Mouse (Mus musculus) frontal cortex, postnatal 25 days (tissue): ENCODE data around the gene Il1r1.

Experiments used
- DNase-seq, 2 experiments: peaks; one replicate each; pipeline ENCODE4 v3.0.0; 2022; ENCODE audit warnings: low spot score in 2 of 2

The Il1r1 gene

DNA sequence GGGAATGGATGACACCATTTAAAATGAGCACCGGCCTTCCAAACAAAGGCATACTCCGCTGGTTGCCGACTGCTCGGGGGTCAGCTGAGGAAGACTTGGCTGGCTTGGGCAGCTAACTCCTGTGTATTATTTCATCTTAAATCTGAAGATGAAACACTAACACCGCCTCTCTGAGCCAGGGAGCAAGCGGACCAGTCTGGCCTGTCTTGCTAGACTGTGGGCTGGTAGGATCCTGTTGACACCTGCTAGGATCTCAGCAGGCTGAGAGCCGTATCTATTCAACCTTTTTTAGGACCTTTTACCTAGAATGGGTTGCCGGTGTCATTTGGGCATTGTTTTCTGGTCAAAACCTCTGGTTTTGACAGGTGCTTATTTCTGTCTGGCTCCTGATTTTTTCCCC, 92.8 kb downstream of the Il1r1 start:
- DNase-seq = no peak

DNA sequence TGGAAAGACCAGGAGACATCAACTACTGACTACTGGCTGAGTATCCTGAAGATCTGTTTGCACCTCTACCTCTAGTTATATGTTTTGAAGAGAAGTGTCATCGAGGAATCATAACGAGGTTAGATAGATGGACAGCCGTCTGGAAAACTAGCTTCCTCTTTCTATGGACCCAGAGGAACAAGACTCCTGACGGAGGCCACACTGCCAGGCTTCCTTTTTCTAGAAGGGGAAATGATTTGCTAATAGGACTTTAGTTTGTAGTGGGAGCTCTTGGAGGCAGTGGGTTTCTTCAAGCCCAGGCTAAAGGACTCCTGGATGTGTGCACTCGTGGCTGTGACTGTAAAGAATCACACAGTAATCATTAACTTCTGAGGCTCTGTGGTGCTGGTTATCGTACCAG, 96.9 kb downstream of the Il1r1 start:
- DNase-seq = no peak

DNA sequence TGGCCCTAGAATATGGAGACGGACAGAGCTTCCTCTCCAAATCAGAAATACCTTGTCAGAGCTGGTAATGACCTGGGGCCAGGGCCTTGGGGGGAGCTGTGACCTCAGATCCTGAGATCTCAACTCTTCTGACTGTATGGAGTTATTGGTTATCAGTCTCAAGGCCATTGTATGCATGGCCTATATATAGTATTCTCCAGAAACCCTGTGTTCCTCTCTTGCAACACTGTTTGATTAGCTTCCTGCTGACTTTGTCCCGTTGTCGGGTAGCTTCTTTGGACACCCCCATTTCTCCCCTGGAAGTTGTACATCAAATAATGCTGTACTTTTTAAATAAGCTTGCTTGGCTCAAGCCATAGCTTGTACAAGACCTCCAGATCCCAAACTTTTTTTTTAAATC, 97.7 kb downstream of the Il1r1 start:
- no peak for DNase-seq

DNA sequence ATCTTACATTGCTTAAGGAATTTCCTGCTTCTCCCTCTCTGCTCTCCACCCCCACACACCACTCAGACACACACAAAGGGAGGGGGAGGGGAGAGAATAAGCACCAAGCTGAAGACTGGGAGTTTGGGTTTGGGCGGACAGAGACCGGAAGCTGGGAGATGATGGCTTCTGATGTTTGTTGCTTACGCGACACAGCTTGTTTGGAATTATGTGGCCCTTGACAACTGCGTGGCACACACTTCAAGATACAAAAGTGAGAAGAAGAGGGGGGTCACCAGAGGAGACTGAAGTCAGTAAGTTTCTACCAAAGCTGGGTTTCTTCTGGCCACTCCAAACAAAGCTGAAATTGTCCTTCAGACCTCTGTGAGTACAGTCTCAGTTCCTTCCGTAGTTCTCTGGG, 99.6 kb downstream of the Il1r1 start, which contains the start of gene Il1rl2:
Gene Il1rl2, plus strand, starts transcription at position 154 of the 400 bp plus-strand sequence.
- DNase-seq = no peak

DNA sequence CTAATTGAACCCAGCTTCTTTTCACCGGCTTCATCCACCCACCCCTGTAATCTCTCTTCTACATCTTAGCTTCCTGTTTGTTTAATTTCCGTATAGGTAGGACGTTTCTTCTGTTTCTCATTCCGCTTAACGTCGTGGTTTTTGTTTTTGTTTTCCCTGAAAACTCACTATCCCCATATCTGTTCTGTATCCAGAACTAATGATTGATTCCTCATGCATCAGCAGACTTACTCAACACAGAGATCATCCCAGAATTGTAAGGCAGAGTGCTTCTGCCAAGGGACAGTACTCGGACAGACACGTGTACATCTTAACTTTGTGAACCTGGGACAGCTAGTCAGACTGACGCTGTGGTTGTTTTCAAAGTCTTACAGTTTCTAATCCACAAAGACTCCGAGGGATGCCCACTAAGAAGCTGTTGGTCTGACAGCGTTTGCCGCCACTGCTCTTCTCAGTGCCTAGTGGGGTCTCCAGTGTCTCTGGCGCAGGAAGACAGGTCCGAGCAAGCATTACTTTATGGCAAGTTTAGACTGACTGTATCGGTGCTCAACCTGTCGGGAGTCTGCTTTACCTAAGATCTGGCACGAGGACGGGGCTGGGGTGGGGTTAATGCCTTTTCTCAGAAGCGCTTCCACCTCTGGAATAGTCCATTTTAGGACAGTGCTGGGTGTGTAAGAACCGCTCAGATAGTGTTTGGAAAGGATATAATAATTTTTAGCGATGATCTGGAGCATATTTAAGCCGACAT, 100.2 kb downstream of the Il1r1 start:
- no peak for DNase-seq

DNA sequence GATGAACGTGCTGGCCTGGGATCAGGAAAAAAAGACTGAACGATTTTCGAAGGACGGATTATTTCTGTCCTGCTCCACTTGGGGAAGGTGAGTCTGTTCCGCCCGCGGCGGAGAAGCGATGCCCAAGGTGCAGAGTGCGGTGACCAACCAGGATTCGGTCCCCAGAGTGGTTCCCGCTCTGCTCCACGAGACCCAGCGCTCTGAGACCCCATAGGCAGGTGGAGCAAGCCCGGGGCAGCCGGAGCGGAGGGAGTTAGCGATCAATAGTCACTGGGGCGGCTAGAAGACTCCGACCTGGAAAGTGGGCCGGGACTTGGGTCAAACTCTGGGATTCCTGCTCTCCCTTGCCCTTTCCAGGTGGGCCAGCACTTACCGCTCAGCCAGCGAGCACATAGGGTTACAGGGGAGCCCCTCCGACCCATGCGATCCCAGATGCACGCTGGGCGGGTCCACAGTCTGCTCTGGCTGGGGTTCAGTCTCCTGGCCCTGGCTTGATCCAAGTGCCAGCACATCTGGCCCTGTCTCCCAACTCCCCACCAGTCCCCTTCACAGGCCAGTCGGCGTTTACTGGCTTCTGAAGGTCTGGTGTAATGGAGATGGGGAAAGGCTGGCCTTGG, 100.9 kb downstream of the Il1r1 start:
- no peak for DNase-seq

DNA sequence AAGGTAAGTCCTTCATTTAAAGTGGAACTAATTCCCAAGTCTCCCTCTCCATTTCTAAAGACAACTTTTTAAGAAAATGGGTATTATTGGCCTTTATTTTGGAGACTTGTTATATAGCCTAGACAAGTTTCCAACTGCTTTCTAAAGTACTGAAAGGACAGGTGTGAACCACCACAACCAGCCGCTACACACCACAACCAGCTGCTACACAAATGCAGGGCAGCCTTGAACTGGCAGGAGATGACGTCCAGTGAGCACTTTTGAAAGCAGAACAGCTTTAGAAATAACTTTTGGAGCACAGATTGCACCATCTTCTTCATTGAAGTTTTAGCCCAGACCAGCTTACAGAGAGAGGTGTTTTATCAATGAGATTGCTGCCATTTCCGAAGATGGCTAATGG, 102.7 kb downstream of the Il1r1 start:
- no peak for DNase-seq

DNA sequence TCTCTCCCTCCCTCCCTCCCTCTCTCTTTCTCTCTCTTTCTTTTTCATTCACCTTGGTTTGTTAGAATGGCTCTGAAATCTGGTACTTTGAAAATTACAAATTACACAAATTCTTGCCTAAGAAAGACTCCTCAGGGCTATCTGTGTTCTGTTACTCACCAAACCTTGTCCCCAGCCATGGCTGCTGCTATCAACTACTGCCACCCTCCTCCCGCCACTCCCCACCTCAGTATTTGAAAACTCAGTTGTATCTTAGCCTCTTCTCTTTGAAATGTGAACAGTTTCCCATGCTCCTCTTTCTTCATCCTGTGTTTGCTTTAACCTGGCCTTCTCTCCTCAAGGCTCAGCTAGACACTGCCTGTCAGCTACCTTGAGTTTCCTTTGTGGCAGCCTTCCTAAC, 104.6 kb downstream of the Il1r1 start:
- DNase-seq = no peak

DNA sequence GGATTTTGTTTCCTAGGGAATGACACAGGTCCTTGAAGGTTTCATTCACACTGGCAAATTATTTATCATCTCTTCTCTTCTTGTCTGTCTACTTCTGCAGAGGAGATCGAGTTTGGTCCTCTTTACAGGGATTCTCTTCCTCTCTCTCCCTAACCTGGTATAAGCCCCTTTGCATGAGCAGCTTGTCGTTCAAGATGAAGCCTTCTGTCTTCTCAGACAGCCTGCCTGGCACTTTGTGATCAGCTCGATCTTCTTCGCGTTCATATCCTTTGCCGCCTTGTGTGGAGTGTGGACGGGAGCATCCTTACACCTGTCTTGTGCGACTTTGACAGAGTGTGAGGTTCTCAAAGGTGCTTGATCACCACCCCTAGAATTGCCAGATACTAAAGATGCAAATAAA, 105.3 kb downstream of the Il1r1 start:
- no peak for DNase-seq

DNA sequence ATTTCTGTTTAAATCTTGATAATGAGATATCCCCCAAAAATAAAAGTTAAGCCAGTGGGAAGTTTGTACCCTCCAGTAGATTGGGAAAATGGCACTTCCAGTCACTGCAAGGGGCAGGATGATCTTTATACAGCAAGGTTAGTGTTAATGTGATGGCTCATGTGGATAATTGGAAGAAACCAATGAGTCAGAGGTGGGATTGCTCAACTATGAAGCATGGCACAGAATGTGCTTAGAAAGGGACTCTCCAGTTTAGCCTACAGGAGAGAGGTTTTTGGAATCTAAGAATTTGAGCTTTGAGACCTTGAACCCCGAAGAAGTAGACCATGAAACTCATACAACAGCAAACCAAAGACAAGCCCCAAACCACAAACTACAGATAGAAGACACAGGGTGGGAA, 114.5 kb downstream of the Il1r1 start:
- DNase-seq = no peak

DNA sequence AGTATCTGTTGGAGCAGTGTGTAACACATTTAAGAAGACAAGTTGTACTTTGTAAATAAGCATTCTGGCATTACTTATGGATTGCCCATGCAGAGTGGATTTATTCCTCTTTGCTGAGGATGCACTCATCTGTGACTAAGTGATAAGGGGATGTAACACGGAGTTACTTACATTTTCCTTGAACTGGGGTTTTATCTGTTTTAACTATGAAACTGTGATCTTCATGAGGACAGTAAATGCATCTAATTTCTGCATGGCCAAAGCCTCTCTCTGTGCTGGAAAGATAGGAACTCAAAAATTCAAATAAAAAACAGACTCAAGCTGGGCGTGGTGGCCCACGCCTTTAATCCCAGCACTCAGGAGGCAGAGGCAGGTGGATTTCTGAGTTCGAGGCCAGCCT, 115.2 kb downstream of the Il1r1 start:
- no peak for DNase-seq

DNA sequence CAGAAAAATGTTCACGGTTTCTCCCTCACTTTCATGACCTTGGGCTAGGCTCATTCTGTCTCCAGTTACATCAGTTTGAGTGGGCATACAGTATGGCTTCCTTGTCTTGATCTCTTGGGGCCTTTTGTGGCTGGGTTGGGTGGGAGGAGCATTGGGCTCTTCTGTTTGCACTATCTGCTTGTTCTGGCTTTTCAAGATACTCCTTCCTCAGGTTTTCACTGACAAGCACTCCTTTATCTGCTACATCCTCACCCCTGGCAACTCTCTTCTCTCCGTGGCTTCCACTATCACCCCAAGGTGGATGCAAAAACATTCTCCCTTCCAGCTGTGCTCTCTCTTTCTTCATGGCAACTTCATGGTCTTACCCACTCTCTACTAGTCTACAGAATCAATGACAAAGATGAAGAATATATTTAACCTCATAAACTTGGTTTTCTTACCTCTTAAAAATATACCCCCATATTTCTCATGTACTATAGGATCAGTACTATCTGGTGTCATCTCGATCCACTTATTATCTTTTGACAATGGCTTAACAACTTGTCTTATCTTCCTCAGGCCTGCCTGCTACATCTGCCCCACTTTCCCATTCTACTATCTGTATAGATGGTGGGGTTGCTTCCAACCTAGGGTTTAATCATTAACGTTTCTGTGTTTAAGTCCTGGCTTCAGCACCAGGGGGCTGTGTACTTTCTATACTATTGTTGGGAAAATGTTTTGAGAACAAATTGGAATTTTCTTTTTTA, 127.5 kb downstream of the Il1r1 start:
- DNase-seq = no peak

DNA sequence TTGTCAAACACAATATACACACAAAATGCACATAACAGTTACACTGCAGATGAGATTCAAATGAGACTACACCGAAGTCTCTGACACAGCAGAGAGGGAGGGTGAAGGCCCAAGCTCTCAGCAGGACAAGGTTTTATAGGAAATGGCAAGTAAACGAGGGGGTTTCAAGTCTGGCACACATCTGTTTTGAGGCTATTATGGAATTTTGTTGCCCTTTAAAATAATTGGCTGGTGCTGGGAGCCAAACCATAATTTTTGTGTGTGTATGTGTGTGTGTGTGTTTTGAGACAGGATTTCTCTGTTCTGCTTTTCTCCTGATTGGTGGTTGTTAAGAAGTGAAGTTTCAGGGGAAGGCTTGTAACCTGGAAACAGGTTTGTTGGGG, 128.0 kb downstream of the Il1r1 start:
- DNase-seq = no peak

DNA sequence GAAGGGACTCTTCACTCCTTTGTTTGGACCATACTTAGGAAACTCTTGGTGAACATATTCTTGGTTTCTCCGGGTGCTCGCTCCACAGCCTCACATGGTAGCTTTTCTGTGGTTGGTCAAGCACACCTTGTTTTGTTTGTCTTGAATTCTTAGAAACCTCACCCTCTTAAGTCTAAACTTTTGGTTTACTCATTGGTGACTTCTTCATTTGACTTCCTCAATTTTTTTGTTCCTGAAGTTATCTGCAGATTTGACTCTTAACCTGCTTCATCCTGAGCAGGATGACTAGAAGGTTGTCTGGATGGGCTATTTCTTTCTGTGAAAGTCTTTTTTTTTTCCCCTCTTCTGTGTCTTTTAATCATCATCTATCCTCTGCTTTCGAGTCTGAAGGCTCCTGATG, 129.8 kb downstream of the Il1r1 start:
- DNase-seq = no peak

DNA sequence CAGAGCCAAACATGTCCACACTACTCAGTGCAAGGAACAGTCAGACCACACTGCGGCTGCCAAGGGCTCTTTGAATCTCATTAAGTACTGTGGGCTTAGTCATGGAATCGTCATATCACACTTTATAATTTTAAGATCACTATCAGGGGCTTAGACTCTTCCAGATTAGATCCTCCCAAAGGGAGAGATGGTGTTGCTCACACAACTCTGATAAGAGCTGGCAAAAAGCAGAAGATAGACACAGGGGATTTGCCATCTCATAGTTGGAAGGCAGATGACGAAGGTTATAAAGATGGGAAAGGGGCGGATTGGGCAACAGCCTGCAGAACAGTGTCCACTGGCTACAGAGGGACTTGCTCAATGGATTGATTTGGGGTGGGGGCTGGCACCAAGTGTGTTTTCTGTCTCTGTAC, 130.6 kb downstream of the Il1r1 start:
- DNase-seq = no peak

DNA sequence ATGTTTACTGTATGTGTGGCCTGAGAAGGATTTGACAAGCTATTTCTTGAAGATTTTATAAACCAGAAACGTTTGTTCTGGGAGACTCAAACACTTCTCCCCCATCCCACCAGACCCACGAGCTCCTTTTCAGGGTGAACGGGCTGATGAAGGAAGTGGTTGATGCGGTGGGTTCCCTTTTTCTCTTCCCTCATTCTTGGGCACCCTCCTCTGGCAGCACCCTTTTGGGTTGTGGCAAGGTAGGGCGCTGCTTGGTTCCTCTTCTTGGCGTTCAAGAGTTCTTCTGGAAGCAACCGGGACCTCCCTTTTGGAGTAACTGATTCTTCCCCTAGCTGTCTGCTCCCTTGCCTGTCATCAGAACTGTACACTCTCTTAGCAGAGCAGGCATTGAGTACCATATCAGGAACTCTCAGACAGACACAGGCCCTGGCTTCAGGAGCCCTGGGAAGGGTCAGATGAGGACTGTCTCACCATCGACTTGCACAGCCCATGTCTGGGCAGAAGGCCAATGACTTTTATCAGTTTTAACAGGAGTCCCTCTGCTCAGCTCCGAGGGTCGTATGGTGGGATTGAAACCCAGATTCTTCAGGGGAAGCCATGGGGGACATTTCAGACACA, 131.1 kb downstream of the Il1r1 start:
- no peak for DNase-seq

DNA sequence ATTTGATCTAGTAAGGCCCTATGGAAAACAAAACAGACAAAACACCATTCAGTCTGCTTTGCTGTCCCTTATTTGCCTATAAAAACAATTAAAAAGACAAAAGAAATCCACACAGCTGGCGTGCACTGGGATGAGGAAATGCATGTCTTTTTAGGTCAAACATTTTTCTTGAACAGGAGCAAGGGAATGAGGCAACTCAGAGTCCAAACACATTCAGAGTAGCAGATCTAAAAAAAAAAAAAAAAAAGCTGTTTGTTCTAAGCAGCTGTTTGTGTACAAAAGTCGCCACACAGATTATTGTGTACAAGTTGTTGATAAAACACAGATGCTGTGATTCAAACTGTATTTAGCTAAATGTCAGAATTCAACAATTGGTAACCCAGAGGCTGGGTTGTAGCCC, 133.0 kb downstream of the Il1r1 start:
- DNase-seq = no peak

DNA sequence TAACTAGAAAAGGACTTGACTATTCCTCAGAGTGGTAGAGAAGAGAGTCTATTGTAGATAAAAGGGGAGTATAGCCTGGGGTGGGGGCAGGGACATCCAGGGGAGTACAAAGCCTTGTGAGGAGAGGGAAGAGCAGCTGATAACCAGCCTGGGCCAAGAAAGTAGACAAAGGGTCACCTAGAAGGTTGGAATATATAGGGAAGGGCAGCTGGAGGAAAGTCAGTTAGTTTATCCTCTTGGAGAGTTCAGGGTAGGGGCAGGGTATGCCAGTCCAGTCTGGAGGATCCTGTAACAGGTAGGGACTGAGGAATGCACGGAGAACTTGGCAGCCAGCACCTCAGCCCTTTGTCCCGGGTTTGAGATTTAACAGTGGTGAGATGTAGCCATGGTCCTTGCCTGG, 133.5 kb downstream of the Il1r1 start:
- DNase-seq = no peak

DNA sequence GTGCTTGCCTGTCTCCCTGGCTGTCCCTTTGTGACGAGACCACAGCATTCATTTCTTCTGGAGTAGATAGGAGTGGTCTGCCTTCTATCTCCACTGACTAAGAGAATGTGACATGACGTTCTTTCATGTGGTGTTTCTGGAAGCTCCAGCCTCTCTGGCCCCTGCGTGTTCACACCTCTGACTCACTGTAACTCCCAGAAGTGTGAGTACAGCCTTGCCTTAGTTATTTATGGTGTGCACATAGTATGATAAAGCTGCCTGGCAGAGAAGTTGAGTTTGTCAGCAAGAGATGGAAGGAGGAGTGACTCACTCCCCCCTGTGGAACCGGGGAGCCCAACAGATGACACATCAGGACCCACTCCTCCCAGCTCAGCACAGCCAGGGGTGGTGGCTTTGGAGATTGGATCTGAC, 133.9 kb downstream of the Il1r1 start:
- peak in 1 of 2 experiments; percentile 23 for DNase-seq

DNA sequence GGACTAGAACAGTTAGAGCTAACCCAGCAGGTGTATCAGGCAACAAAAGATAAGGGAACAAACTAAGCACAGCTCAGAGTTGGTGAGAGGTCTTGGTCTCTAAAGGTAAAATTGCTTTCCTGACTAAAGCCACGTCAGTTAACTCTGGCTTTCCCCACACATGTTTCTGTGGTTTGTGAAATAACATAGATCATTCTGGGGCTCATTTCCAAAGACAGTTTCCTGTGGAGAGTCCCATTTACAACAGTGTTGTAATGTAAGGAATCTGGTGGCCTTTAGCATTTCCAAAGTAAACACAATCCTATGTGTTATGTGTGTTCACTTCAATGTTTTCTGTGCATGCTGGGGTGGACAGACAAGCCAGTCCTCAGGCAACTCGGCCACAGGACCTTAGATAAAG, 134.9 kb downstream of the Il1r1 start:
- no peak for DNase-seq

DNA sequence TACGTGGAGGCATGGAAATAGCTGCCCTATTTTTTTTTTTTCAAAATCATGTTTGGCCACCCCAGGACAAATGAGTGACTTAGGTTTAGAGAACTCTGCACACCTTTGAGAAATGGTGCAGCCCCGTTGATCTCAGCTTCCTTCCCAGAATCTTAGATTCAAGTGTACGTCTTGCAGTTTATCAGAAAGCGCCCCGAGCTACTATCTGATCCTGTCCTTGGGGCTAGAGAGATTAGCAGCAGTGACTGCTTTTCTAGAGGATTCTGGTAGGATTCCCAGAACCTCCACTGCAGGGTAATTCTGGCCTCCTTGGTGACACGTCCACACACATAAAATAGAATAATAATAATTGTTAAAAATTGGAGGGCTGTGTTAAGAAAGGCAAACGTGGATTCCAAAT, 136.1 kb downstream of the Il1r1 start:
- DNase-seq = no peak

DNA sequence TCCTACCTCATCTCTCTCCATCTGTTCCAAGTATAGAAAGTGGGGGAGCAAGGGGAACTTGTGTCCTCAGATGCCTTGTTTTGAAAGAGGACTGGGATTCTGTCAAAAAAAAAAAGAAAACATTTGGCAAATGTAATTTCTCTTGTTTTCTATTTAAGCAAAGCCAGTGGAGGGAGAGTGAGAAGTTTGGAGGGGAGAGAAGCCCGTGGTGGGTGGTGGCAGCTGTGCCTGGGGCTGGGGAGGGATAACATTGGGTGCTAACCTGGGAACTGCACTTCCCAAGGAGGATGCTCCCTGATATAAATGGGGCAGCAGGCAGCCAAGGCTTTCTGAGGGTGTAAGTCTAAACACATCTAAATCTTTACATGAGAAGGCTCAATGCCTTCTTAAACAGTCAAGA, 136.7 kb downstream of the Il1r1 start:
- no peak for DNase-seq

DNA sequence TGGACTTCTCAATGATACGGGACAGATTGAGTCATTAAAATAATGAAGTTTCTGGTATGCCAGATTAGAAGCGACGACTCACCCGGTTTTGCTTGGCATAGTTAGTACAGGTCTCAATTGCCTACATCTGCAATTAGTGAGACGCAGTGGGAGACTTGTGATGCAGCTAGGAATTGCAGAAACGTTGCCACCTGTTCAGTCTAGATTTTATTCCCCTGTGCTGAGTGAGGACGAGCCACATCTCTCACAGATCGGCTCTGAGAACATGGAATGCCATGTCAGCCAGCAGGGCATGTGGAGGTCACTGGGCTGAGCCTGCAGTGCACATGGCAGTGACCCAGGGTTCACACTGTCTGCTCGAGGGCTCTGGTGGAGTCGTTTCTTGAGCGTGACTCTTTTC, 137.9 kb downstream of the Il1r1 start:
- DNase-seq = no peak
